Mouse (Mus musculus): ENCODE results near the gene Hist3h2ba. TPM values are rescaled to one million over a fixed set of nuclear protein-coding genes. Genes with fewer than 3 reads are reported as not detected.
"Not testable (repeated sequence)": the region's sequence is repeated elsewhere in the genome, so short reads cannot be mapped to it uniquely, and the experiment has no call there.

The Hist3h2ba gene
- polyA plus RNA-seq, 1 experiment from 2014 or later: 9.2 TPM

DNA sequence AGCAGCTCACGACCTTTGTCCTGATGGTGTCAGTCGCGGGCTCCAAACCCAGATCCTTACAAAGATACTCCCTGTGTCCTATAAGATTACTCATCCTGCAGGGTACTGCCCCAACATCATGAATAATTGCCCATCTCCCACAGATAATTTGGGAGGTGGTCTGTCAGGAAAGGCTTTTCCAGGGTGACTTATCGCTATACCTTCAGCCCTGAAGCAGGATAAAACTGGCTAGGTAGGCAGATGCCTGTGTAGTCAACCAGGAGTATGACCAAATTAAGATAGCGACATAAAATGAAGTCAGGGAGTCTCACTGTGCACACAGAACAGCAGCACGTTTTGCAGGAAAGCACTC lies 9.7 kb upstream of the Hist3h2ba start:
- H3K9ac ChIP-seq: peak overlapping the region; percentile 97

GRCm38 (mm10) chr11:58944136-58944535 lies 4.6 kb upstream of the Hist3h2ba start:
- peaks cover 70% of the 10 kb centered on the region for H3K27me3 ChIP-seq
- no peak for ATAC-seq (ENCODE audit: insufficient read depth)
- no peak overlapping the region for H3K27ac ChIP-seq (replicated peaks)
- H3K4me1 ChIP-seq (replicated peaks): peaks cover 20% of the 10 kb centered on the region
- no peak overlapping the region for H3K4me2 ChIP-seq
- 69% methylated on average over 5 of the region's 5 CpGs for WGBS (ENCODE audit: insufficient replicate concordance)
- no peaks in the 10 kb centered on the region for H3K36me3 ChIP-seq (replicated peaks)
- no peak overlapping the region for H3K4me3 ChIP-seq (replicated peaks)
- H3K9ac ChIP-seq: no peak overlapping the region
- H3K9me3 ChIP-seq (replicated peaks): no peaks in the 10 kb centered on the region

More for the DNA sequence above, 9.7 kb upstream of the Hist3h2ba start:
- Histone ChIP-seq H3K4me2 (peak overlapping the region; percentile 96), H3K36me3 (replicated peaks) (peaks cover 29% of the 10 kb centered on the region), H3K4me1 (replicated peaks) (peaks cover 34% of the 10 kb centered on the region), H3K4me3 (replicated peaks) (peak overlapping the region; percentile 94), H3K9me3 (replicated peaks) (no peaks in the 10 kb centered on the region), H3K27ac (replicated peaks) (peak overlapping the region; percentile 96), H3K27me3 (peaks cover 22% of the 10 kb centered on the region)
- 22% methylated on average over 6 of the region's 6 CpGs for WGBS (ENCODE audit: insufficient replicate concordance)
- no peak for ATAC-seq (ENCODE audit: insufficient read depth)

DNA sequence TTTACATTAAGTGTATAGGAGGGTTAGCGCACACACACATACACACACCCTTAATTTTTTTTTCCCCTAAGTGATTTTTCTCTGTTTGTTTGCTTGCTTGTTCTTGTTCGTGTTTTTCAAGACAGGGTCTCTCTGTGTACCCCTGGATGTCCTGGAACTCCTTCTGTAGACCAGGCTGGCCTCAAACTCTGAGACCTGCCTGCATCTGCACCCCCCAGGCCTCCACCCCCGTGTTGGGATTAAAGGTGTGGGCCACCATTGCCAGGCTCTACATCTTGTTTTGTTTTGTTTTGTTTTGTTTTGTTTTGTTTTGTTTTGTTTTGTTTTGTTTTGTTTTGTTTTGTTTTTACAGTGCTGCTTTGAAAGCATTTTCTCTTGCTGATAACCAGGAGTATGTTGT lies 1.4 kb upstream of the Hist3h2ba start:
- ATAC-seq (ENCODE audit: insufficient read depth): no peak
- H3K4me1 ChIP-seq (replicated peaks): peaks cover 28% of the 10 kb centered on the region
- H3K27me3 ChIP-seq: peaks cover 97% of the 10 kb centered on the region
- H3K9ac ChIP-seq: no peak overlapping the region
- WGBS (ENCODE audit: insufficient replicate concordance): 67% methylated on average over 3 of the region's 3 CpGs
- no peak overlapping the region for H3K4me2 ChIP-seq
- H3K9me3 ChIP-seq (replicated peaks): no peaks in the 10 kb centered on the region
- H3K36me3 ChIP-seq (replicated peaks): no peaks in the 10 kb centered on the region
- H3K4me3 ChIP-seq (replicated peaks): no peak overlapping the region
- no peak overlapping the region for H3K27ac ChIP-seq (replicated peaks)

- WGBS (ENCODE audit: insufficient replicate concordance): 14% methylated on average over 23 of the region's 23 CpGs
- H3K36me3 ChIP-seq (replicated peaks): no peaks in the 10 kb centered on the region
- ATAC-seq (ENCODE audit: insufficient read depth): peak; percentile 60
- peak overlapping the region; percentile 19; the same call in 1 of the 2 replicates for H3K9ac ChIP-seq
- H3K4me1 ChIP-seq (replicated peaks): peaks cover 31% of the 10 kb centered on the region
- peak overlapping the region; percentile 80 for H3K27ac ChIP-seq (replicated peaks)
- H3K27me3 ChIP-seq: peaks cover 91% of the 10 kb centered on the region
- peak overlapping the region; percentile 59 for H3K4me3 ChIP-seq (replicated peaks)
- H3K9me3 ChIP-seq (replicated peaks): no peaks in the 10 kb centered on the region
- H3K4me2 ChIP-seq: peak overlapping the region; percentile 77
Observed at GRCm38 (mm10) chr11:58947798-58948528, 757 bp upstream of the Hist3h2ba start.

DNA sequence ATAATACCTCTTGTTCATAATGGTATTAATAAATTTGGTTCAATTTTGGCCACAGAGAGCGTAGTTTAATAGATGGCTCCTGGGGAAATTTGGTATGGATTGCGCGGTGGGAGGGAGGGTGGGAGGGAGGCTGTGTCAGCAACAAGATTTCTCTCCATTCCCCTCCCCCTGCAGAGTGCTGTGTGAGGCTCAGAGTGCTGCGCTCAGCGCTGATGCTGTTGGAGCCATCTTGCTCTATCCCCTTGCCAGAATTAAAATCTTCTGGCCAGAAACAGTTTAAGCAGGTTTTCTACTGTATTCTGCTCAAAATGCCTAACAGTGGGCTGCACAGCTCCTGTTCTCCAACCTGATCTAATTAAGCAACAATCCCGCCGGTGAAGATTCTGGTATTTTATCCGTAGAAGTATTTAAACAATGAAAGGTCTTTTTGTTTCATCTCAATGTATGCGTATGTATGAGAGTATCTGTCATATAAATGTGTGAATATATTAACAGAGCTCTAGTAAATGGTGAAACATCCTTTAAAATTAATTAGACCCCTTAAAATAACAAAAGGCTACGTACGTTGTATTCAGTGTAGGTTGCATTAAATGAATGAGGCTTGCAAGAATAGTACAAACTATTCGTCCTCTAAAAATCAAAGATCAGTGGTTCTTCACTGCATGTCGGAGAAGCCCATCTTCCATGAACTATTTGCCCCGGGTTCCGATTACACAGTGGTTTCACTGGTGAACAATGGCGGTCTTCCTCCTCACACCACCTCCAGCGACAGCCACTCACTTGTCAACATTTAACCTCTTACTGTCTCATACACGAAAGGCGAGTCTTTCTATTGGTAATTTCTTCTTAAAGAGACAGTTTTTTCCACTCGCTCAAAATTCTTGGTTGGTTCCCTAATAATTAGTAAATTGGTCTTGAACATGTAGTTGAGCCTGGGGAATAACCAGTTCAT lies 1.0 kb downstream of the Hist3h2ba start:
- ATAC-seq (ENCODE audit: insufficient read depth): no peak
- peak overlapping the region; percentile 59 for H3K4me3 ChIP-seq (replicated peaks)
- peaks cover 39% of the 10 kb centered on the region for H3K4me1 ChIP-seq (replicated peaks)
- H3K27me3 ChIP-seq: peaks cover 73% of the 10 kb centered on the region
- no peaks in the 10 kb centered on the region for H3K9me3 ChIP-seq (replicated peaks)
- H3K27ac ChIP-seq (replicated peaks): peak overlapping the region; percentile 80
- peak overlapping the region; percentile 59 for H3K9ac ChIP-seq
- no peaks in the 10 kb centered on the region for H3K36me3 ChIP-seq (replicated peaks)
- peak overlapping the region; percentile 77 for H3K4me2 ChIP-seq
- WGBS (ENCODE audit: insufficient replicate concordance): 23% methylated on average over 20 of the region's 20 CpGs

GRCm38 (mm10) chr11:58951210-58951609 lies 2.5 kb downstream of the Hist3h2ba start:
- H3K4me3 ChIP-seq (replicated peaks): no peak overlapping the region
- no peak overlapping the region for H3K9ac ChIP-seq
- H3K4me2 ChIP-seq: no peak overlapping the region
- peaks cover 60% of the 10 kb centered on the region for H3K27me3 ChIP-seq
- H3K4me1 ChIP-seq (replicated peaks): peaks cover 43% of the 10 kb centered on the region
- H3K9me3 ChIP-seq (replicated peaks): no peaks in the 10 kb centered on the region
- 81% methylated on average over 5 of the region's 5 CpGs for WGBS (ENCODE audit: insufficient replicate concordance)
- H3K27ac ChIP-seq (replicated peaks): no peak overlapping the region
- peaks cover 3% of the 10 kb centered on the region; the same call in 1 of the 2 replicates for H3K36me3 ChIP-seq (replicated peaks)
- no peak for ATAC-seq (ENCODE audit: insufficient read depth)

DNA sequence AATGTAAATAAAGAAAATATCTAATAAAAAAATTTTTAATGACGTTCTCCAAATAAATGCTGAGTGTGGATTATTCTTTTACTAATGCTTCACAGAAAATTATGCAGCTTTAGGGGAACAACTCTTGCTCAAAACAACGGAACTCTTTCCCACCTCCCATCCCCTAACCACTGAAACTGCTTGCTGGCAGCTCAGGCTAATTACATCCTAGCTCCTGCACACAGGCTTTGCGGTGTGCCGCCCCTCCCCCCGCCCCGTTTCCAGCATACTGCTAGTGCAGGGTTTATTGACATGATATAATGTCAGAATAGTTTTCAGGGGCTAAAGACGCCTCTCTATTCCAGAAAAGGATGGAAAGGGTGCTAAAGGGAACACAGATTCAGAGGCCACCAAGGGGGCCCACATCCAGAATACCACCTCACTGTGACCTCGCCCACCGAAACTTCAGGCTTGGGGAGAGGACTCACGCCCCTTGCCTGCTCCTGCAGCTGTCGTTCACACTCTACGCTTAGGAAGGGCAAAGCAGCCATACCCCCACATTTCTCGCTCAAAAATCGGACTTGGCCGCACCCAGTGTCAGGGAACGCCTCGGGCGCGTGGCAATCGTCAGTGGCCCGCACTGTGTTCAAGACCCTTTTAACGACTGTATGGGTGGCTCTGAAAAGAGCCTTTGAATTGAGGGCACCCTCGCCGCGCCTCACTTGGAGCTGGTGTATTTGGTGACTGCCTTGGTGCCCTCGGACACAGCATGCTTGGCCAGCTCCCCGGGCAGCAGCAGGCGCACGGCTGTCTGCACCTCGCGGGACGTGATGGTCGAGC lies 4.8 kb downstream of the Hist3h2ba start:
- Histone ChIP-seq H3K27me3 (peaks cover 38% of the 10 kb centered on the region), H3K9me3 (replicated peaks) (no peaks in the 10 kb centered on the region), H3K9ac (peak overlapping the region; percentile 80), H3K36me3 (replicated peaks) (peaks cover 27% of the 10 kb centered on the region), H3K4me2 (peak overlapping the region; percentile 95), H3K27ac (replicated peaks) (peak overlapping the region; percentile 100), H3K4me3 (replicated peaks) (peak overlapping the region; percentile 75), H3K4me1 (replicated peaks) (peaks cover 56% of the 10 kb centered on the region)
- under 1% methylated on average over 33 of the region's 33 CpGs for WGBS (ENCODE audit: insufficient replicate concordance)
- ATAC-seq (ENCODE audit: insufficient read depth): peak; percentile 32

DNA sequence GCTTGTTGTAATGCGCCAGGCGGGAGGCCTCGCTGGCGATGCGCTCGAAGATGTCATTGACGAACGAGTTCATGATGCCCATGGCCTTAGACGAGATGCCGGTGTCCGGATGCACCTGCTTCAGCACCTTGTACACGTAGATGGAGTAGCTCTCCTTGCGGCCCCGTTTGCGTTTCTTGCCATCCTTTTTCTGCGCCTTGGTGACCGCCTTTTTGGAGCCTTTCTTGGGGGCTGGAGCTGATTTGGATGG lies 5.4 kb downstream of the Hist3h2ba start:
- H3K9me3 ChIP-seq (replicated peaks): not testable (repeated sequence)
- Histone ChIP-seq H3K4me3 (replicated peaks) (peak overlapping the region; percentile 75), H3K4me2 (peak overlapping the region; percentile 95), H3K27me3 (peaks cover 32% of the 10 kb centered on the region), H3K4me1 (replicated peaks) (peaks cover 55% of the 10 kb centered on the region), H3K9ac (peak overlapping the region; percentile 80), H3K36me3 (replicated peaks) (peaks cover 28% of the 10 kb centered on the region), H3K27ac (replicated peaks) (peak overlapping the region; percentile 100)
- under 1% methylated on average over 17 of the region's 17 CpGs for WGBS (ENCODE audit: insufficient replicate concordance)
- peak; percentile 38 for ATAC-seq (ENCODE audit: insufficient read depth)

GRCm38 (mm10) chr11:58954420-58955142 lies 5.9 kb downstream of the Hist3h2ba start, which contains the start of the genes Hist3h2a and Trim17:
Hist3h2a (plus strand) TSS chr11:58954685.
Trim17 (plus strand) TSS chr11:58954685.
- H3K27ac ChIP-seq (replicated peaks): peak within 1 kb of the TSS; percentile 100
- peak within 1 kb of the TSS; percentile 93 for H3K9ac ChIP-seq
- under 1% methylated on average over 49 of the region's 49 CpGs for WGBS (ENCODE audit: insufficient replicate concordance)
- H3K9me3 ChIP-seq (replicated peaks): no peaks in the 10 kb centered on the region
- peaks cover 28% of the 10 kb centered on the region for H3K36me3 ChIP-seq (replicated peaks)
- peak within 1 kb of the TSS; percentile 95 for H3K4me2 ChIP-seq
- peak within 1 kb of the TSS; percentile 75 for H3K4me3 ChIP-seq (replicated peaks)
- peaks cover 27% of the 10 kb centered on the region for H3K27me3 ChIP-seq
- peak; percentile 85 for ATAC-seq (ENCODE audit: insufficient read depth)
- peaks cover 55% of the 10 kb centered on the region for H3K4me1 ChIP-seq (replicated peaks)

DNA sequence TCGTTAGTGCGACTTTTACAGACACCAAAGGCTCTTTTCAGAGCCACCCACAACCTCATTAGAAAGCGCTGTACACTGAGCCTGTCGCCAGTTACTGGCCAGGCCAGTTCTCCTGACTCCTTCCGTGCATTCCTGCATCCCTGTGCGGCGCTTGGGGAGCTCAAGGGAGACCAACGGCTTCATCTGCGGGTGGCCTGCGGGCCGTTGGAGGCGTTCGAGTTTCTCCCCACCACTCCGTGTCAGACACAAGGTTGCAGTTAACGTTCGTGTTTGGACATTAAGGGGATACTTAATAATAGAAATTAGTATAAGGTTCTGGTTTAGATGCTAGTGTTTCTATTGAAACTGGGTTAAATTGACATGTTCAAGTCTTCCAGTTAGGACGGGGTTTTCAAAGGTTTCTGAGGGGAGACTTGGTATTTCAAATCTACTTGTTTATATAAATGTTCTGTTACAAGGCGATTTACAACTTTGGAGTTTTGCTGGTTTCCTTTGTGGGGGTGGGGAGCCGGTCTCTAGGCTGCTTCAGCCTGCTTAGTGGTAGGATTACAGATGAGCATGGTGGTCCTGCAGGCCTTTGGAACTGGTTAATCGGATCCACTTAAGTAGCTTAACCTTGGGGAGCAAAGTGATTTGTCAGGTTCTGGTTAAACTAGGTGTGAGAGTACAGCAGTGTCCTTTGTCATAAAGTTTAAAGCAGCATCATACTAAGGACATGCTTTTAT lies 6.6 kb downstream of the Hist3h2ba start:
- H3K4me2 ChIP-seq: peak overlapping the region; percentile 95
- H3K36me3 ChIP-seq (replicated peaks): peaks cover 28% of the 10 kb centered on the region
- peak overlapping the region; percentile 75 for H3K4me3 ChIP-seq (replicated peaks)
- ATAC-seq (ENCODE audit: insufficient read depth): peak; percentile 14; the same call in 1 of the 2 replicates
- H3K9ac ChIP-seq: peak overlapping the region; percentile 93
- no peaks in the 10 kb centered on the region for H3K9me3 ChIP-seq (replicated peaks)
- H3K27me3 ChIP-seq: peaks cover 20% of the 10 kb centered on the region
- peaks cover 55% of the 10 kb centered on the region for H3K4me1 ChIP-seq (replicated peaks)
- WGBS (ENCODE audit: insufficient replicate concordance): under 1% methylated on average over 20 of the region's 20 CpGs
- H3K27ac ChIP-seq (replicated peaks): peak overlapping the region; percentile 100

All from liver, embryonic 15.5 days (tissue).